Mouse (Mus musculus): ENCODE measurements at regions not wholly inside any gene's neighbourhood (a gene's known extent, or its start where the extent isn't known, plus 50 kb on each side); places are given as distances from the start of the nearest gene placed in this dataset.

DNA sequence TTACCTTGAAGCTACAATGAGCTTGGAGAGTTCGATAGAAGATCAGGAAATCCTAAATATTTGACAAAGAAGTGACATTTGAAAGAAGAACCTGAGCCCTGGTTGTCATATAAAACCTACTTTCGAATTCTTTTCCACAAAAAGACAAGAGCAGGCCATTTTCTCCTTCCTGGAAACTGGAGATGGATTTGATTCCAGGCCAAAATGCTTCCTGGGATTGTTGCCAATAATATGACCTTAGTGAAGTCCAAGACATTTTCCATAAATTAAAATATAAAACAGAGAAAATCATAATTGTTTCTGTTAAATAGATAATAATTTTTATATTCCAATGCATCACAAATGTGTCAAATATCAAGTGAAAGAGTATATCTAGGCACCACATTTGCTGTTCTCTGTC, 172.2 kb downstream of the Tpm3-rs7 start:
- no peak for TF ChIP-seq CHD2 (IDR thresholded peaks at IDR 0.05; ENCODE audit: low read depth, low read length)
- TF ChIP-seq ZNF384 (IDR thresholded peaks at IDR 0.05; ENCODE audit: low read depth, low read length) = no peak
- TF ChIP-seq HCFC1 (IDR thresholded peaks at IDR 0.05; ENCODE audit: borderline replicate concordance, insufficient read depth, low read length) = no peak
- TF ChIP-seq ZC3H11A (IDR thresholded peaks at IDR 0.05; ENCODE audit: borderline replicate concordance, low read depth, low read length) = no peak
- no peak for TF ChIP-seq MAFK (IDR thresholded peaks at IDR 0.05; ENCODE audit: insufficient read depth, low read depth, low read length)

Data from ES-E14 (cell line).